Mouse (Mus musculus) heart, embryonic 12.5 days (tissue): Measurements from ENCODE around the gene Pdxp. TPM values are rescaled to one million over a fixed set of nuclear protein-coding genes. Genes with fewer than 3 reads are reported as not detected.

Experiments
- ATAC-seq: fragments of 200-750 bp; cut with Nextera tagmentation; 2 replicates; pipeline ENCODE4 v1.8.0; 2017; ENCODE audit warnings: moderate TSS enrichment, moderate library complexity; ENCODE audit not compliant: insufficient number of reproducible peaks, low FRiP score
- H3K27ac ChIP-seq: fragments of 300-500 bp; sonication (generic); 2 replicates; pipeline ENCODE4 v1.5.1; 2016; ENCODE audit warnings: mild to moderate bottlenecking, moderate library complexity; ENCODE audit not compliant: poor library complexity, severe bottlenecking
- H3K27me3 ChIP-seq: fragments of 300-500 bp; sonication (generic); replicated peaks from 2 replicates; pipeline ENCODE4 v1.6.1; 2016; ENCODE audit warnings: mild to moderate bottlenecking, moderate library complexity
- H3K36me3 ChIP-seq: fragments of 300-500 bp; sonication (generic); 2 replicates; pipeline ENCODE4 v1.6.1; 2016; ENCODE audit warnings: mild to moderate bottlenecking, moderate library complexity
- H3K4me1 ChIP-seq: fragments of 300-500 bp; sonication (generic); replicated peaks from 2 replicates; pipeline ENCODE4 v1.6.1; 2016; ENCODE audit warnings: mild to moderate bottlenecking
- H3K4me2 ChIP-seq: fragments of 300-500 bp; sonication (generic); 2 replicates; pipeline ENCODE4 v1.6.1; 2016; ENCODE audit warnings: mild to moderate bottlenecking, moderate library complexity
- H3K4me3 ChIP-seq: fragments of 300-500 bp; sonication (generic); 2 replicates; pipeline ENCODE4 v1.5.1; 2016; ENCODE audit warnings: mild to moderate bottlenecking
- H3K9ac ChIP-seq: fragments of 300-500 bp; sonication (generic); 2 replicates; pipeline ENCODE4 v1.6.1; 2016; ENCODE audit warnings: mild to moderate bottlenecking, moderate library complexity
- H3K9me3 ChIP-seq: fragments of 300-500 bp; sonication (generic); replicated peaks from 2 replicates; pipeline ENCODE4 v1.6.1; 2016; ENCODE audit warnings: mild to moderate bottlenecking, moderate library complexity
- WGBS: fragments of 180-500 bp; shearing (Covaris S2); methylation state at CpG from one replicate; pipeline ENCODE4 v1.1.7; 2016; 5-methylcytosine and 5-hydroxymethylcytosine counted together
- polyA plus RNA-seq: library from polyadenylated mRNA; unstranded; fragments of >200 nt; fragmentation: Nextera tagmentation; extraction: Ambion mirVana; gene quantifications from 2 replicates; pipeline ENCODE4 v1.2.1, GENCODE M21; 2016

Pdxp gene
- polyA plus RNA-seq, 1 experiment from 2014 or later, result 33.4 TPM

DNA sequence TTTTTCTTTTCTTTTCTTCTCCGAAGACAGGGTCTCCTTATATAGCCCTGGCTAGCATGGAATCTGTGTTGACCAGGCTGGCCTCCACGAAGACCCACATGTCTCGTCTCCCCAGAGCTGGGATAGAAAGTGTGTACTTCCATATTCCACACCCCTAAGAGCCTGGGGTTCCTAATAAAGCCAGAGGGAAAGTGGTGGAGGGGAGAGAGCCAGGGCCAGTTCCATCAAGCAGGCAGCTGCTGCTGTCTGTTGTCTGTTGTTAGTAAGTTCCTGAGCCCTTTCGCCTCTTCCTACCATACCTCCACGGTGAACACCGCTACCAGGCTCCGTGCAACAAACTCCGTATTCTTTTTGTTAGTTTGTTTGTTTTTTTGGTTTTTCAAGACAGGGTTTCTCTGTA, 14.8 kb downstream of the Pdxp start:
- Histone ChIP-seq H3K4me3 (peak overlapping the region; percentile 56), H3K4me2 (peak overlapping the region; percentile 77), H3K27ac (peak overlapping the region; percentile 96), H3K9ac (peak overlapping the region; percentile 76), H3K36me3 (peaks cover 14% of the 10 kb centered on the region), H3K4me1 (peaks cover 42% of the 10 kb centered on the region), H3K9me3 (no peaks in the 10 kb centered on the region), H3K27me3 (no peaks in the 10 kb centered on the region)
- 54% methylated on average over 8 of the region's 8 CpGs for WGBS
- ATAC-seq, result no peak

DNA sequence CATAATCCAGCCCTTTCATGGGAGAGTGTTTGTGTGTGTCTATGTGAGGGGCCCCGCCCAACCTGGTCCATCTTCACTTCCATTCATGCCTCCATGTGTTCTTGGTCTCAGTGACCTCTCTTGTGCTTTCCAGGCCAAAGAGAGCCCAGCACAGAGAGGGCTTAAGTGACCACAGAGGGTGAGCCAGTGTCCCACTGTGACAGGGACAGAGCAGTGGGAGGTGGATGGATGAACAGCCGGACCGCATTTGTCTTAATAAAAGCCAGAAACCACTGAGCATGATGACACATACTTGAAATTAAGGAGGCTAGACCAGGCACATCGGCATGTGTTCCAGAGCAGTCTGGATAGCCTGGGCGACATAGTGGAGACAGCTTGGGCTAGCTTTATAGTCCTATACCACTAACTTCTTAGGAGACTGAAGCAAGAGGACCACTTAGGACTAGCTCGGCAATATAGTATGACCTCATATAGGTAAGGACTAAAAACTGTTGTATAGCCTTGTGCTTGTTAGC, 16.5 kb downstream of the Pdxp start:
- H3K4me3 ChIP-seq, result no peak overlapping the region
- H3K36me3 ChIP-seq, result peaks cover 14% of the 10 kb centered on the region
- WGBS, result 89% methylated on average over 6 of the region's 6 CpGs
- no peaks in the 10 kb centered on the region for H3K9me3 ChIP-seq
- ATAC-seq, result no peak
- H3K27me3 ChIP-seq, result no peaks in the 10 kb centered on the region
- no peak overlapping the region for H3K27ac ChIP-seq
- H3K9ac ChIP-seq, result no peak overlapping the region
- H3K4me1 ChIP-seq, result peaks cover 38% of the 10 kb centered on the region
- no peak overlapping the region for H3K4me2 ChIP-seq

DNA sequence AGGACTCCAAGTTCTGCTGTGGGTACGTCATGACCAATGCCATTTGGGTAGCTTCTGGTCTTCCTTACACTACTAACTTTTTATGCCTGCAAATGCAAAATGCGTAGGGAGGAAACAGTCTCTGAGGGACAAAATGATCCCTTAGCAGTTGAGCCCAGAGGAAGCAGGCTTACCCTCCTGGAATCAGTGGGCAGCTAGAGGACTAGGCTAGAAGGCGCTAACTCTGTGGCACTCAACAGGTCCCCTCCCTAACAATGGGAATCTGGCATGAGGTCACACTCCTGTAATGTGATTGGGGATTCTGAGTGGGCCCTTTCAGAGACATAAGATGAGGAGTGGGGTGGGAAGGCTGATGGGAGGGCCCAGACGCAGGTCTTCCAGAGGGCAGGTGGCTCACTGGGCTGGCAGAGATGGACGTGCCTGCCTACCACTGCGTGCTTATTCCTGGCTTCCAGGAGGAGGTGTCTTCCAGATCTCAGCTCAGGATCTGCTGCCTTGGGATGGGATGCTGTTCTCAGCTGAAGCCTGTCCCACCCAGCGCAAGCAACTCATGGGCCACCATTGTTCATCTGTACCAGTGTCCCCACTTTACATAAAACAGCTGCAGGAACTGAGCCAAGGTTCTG, 17.2 kb downstream of the Pdxp start:
- no peak for ATAC-seq
- no peak overlapping the region for H3K4me3 ChIP-seq
- H3K9me3 ChIP-seq, result no peaks in the 10 kb centered on the region
- WGBS, result 74% methylated on average over 7 of the region's 7 CpGs
- H3K9ac ChIP-seq, result no peak overlapping the region
- no peaks in the 10 kb centered on the region for H3K27me3 ChIP-seq
- no peak overlapping the region for H3K4me2 ChIP-seq
- peaks cover 14% of the 10 kb centered on the region for H3K36me3 ChIP-seq
- peaks cover 37% of the 10 kb centered on the region for H3K4me1 ChIP-seq
- H3K27ac ChIP-seq, result peak overlapping the region; percentile 18; the same call in 1 of the 2 replicates

DNA sequence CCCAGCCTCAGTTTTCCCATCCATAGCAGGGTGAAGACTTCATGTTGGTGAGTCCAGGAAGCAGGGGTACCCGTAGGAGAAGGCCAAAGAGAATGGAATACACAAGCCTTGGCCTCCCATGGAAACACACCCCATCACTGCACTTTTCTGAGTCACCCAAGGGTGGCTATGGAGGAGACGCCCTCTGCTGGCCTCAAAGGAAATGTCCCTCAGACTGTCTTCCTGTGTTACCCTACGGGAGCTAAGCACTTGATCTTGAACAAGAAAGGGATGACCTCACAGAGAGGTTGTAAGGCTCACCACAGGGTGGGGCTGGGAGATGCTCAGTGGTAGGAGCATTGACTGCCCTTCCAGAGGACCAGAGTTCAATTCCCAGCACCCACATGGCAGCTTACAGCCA, 17.9 kb downstream of the Pdxp start:
- WGBS, result 18% methylated on average over 3 of the region's 3 CpGs
- Histone ChIP-seq H3K27ac (peak overlapping the region; percentile 18; the same call in 1 of the 2 replicates), H3K9me3 (no peaks in the 10 kb centered on the region), H3K4me3 (no peak overlapping the region), H3K4me2 (no peak overlapping the region), H3K4me1 (peaks cover 37% of the 10 kb centered on the region), H3K36me3 (peaks cover 18% of the 10 kb centered on the region), H3K27me3 (no peaks in the 10 kb centered on the region), H3K9ac (no peak overlapping the region)
- ATAC-seq, result no peak

DNA sequence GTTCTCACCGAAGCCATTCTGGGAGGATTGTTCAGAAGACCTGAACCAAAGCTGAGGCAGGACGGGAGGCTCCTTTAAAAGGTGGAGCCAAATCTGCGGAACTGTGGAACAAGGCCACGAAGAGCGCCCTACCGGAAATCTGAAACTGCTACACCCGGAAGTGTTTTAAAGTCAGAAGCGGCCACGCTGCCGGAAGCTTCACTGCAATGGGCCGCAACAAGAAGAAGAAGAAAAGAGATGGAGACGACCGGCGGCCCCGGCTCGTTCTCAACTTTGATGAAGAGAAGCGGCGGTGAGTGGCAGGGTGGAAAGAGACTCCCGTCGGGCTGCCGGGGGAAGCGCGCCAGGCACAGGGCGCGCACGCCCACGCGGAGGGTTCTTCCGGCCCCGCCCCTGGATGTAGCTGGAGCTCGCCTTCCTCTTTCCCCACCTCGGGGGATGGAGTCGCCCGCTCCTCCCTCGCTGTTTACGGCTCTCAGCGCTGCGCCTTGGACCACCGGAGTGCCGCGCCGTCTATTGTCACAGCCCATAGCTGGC, 21.1 kb downstream of the Pdxp start, which contains the start of gene Nol12:
Gene Nol12 (plus strand): TSS at position 150 of the 537 bp plus-strand sequence.
- Histone ChIP-seq H3K9me3 (no peaks in the 10 kb centered on the region), H3K4me3 (peak within 1 kb of the TSS; percentile 65), H3K9ac (peak within 1 kb of the TSS; percentile 83), H3K27ac (peak within 1 kb of the TSS; percentile 70), H3K27me3 (no peaks in the 10 kb centered on the region), H3K4me2 (peak within 1 kb of the TSS; percentile 84), H3K4me1 (peaks cover 24% of the 10 kb centered on the region), H3K36me3 (peaks cover 43% of the 10 kb centered on the region)
- WGBS, result under 1% methylated on average over 42 of the region's 42 CpGs
- peak; percentile 85 for ATAC-seq

DNA sequence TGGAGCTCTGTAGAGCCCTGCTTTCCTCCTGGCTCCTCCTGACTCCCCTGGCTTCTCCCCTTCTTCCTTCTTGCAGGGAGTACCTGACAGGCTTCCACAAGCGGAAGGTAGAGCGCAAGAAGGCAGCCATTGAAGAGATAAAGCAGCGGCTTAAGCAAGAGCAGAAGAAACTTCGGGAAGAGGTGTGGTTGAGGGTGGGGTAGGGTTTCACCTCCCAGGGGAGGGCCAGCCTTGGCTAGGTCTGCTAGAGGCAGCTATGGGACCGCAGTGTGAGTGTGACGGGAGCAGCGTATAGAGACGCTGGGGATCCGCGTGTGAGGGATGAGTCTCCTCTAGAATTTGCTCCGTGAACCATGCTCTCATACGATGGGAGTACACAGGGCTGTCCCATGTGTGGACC, 22.7 kb downstream of the Pdxp start:
- WGBS, result 80% methylated on average over 12 of the region's 12 CpGs
- Histone ChIP-seq H3K4me3 (no peak overlapping the region), H3K4me1 (peaks cover 17% of the 10 kb centered on the region), H3K9ac (no peak overlapping the region), H3K27ac (no peak overlapping the region), H3K36me3 (peaks cover 53% of the 10 kb centered on the region), H3K27me3 (no peaks in the 10 kb centered on the region), H3K4me2 (peak overlapping the region; percentile 84), H3K9me3 (no peaks in the 10 kb centered on the region)
- ATAC-seq, result no peak

DNA sequence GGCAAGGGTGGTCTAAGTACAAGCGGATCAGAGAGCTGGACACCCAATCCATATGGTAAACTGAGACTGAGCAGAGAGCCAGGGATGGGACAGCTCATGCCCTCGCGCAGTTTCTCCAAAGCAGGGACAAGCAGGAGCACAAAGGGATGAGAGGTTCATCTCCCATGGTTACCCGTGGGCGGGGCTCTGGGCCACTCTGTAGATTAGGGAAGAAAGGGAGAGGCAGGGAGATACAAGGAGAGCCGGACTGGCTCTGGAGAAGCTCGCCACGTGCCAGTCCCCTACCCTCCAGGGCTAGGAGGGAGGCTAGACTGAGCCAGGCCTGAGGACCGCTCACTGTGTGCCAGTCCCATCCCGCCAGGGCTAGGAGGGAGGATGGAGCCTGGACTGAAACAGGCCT, 23.6 kb downstream of the Pdxp start:
- Histone ChIP-seq H3K4me1 (peaks cover 16% of the 10 kb centered on the region), H3K36me3 (peaks cover 58% of the 10 kb centered on the region), H3K9ac (0 out of 2 replicates have a peak overlapping the region, but pooled peaks have one; percentile 3), H3K9me3 (no peaks in the 10 kb centered on the region), H3K27ac (no peak overlapping the region), H3K27me3 (no peaks in the 10 kb centered on the region), H3K4me2 (no peak overlapping the region), H3K4me3 (no peak overlapping the region)
- 88% methylated on average over 10 of the region's 10 CpGs for WGBS
- ATAC-seq, result no peak

DNA sequence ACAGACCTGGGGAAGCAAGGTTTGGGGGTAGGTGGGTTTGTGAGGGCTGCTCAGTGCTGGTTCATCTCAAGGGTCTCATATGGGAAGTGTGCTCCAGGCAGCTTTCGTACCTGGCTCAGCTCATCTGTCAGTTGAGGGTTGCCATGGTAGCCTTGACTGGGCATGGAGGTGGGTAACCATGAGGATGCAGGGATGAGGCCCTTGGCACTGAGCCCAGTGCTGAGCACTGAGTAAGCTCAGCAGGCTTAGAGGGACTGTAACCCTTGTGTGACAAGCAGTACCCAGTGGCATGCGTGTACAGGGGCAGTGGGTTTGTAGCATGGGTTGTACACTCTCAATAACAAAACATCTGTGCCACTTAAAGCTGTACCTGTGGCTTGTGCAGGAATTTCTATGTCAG, 24.2 kb downstream of the Pdxp start:
- ATAC-seq, result no peak
- Histone ChIP-seq H3K9me3 (no peaks in the 10 kb centered on the region), H3K4me3 (no peak overlapping the region), H3K36me3 (peaks cover 58% of the 10 kb centered on the region), H3K4me2 (no peak overlapping the region), H3K27me3 (no peaks in the 10 kb centered on the region), H3K4me1 (peaks cover 23% of the 10 kb centered on the region), H3K9ac (no peak overlapping the region), H3K27ac (no peak overlapping the region)
- 88% methylated on average over 2 of the region's 2 CpGs for WGBS

DNA sequence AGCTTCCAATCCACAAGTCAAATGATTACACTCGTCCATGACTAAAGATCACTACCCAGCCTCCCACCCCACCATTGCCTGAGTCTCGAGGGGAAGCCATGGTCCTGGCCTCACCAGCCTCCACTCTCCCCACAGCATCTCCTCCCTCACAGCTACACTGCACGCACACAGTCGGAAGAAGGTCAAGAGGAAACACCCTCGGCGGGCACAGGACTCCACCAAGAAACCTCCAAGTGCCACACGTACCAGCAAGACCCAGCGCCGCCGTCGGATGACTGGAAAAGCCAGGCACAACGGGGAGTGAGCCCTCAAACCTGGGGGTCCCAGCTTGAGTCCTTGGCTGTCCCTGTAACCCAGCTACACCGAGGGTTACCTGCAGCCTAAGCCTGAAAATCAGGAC, 26.6 kb downstream of the Pdxp start:
- 90% methylated on average over 13 of the region's 13 CpGs for WGBS
- Histone ChIP-seq H3K4me1 (peaks cover 27% of the 10 kb centered on the region), H3K4me3 (no peak overlapping the region), H3K9me3 (no peaks in the 10 kb centered on the region), H3K27me3 (no peaks in the 10 kb centered on the region), H3K36me3 (peaks cover 58% of the 10 kb centered on the region), H3K9ac (no peak overlapping the region), H3K27ac (no peak overlapping the region), H3K4me2 (no peak overlapping the region)
- ATAC-seq, result no peak

DNA sequence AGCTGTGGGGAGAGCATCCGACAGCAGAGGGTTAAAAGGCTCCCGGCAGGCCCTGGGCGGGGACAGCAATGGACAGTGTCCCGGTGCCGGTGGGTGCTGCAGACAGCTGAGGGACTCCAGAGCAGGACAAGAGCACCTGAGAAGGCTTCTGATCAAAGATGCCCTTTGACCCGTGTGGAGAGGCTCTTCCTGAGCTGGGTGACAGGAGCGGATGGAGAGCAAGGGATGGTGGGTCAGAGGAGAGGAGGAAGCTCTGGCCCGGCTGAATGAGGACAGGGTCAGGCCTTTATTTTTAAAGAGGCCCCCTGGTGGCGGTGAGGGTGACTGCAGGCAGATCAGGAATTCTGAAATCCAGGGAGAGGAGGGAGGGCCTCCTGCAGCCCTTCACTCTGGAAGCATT, 28.9 kb downstream of the Pdxp start:
- WGBS, result 2% methylated on average over 9 of the region's 9 CpGs
- Histone ChIP-seq H3K9ac (peak overlapping the region; percentile 57), H3K9me3 (no peaks in the 10 kb centered on the region), H3K4me1 (peaks cover 15% of the 10 kb centered on the region; the same call in 1 of the 2 replicates), H3K4me2 (peak overlapping the region; percentile 68), H3K27me3 (peaks cover 12% of the 10 kb centered on the region), H3K36me3 (peaks cover 42% of the 10 kb centered on the region), H3K4me3 (peak overlapping the region; percentile 43), H3K27ac (no peak overlapping the region)
- ATAC-seq, result peak; percentile 54; the same call in 1 of the 2 replicates

DNA sequence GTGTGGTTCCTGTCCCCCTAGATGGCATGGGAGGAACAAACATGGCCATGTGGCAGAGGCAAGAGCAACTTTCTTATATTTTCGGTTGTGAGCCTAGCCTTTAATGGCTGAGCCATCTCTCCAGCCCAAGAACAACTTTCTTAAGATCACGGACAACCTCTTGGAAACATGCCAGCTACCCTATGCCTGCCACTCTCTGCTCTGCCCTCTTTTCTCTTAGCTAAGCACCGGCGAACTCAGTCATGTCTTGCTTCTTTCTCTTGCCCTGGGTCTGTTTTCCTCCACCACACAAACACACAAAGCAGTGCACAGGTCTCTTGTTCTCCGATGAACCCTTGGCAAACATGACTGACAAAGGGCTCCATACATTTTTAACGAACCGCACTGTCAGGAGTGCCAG, 32.5 kb downstream of the Pdxp start:
- H3K4me2 ChIP-seq, result no peak overlapping the region
- H3K4me1 ChIP-seq, result peaks cover 20% of the 10 kb centered on the region
- no peak overlapping the region for H3K27ac ChIP-seq
- H3K9me3 ChIP-seq, result no peaks in the 10 kb centered on the region
- 75% methylated on average over 7 of the region's 7 CpGs for WGBS
- H3K9ac ChIP-seq, result no peak overlapping the region
- peaks cover 12% of the 10 kb centered on the region for H3K27me3 ChIP-seq
- ATAC-seq, result no peak
- H3K4me3 ChIP-seq, result no peak overlapping the region
- H3K36me3 ChIP-seq, result peaks cover 7% of the 10 kb centered on the region
